Mouse (Mus musculus) megakaryocyte-erythroid progenitor cell, adult 5-6 weeks (primary cell): ENCODE data around the gene Nsmce1. TPM values are rescaled to one million over a fixed set of nuclear protein-coding genes. Genes with fewer than 3 reads are reported as not detected.

ENCODE experiments used
- ATAC-seq: replicated peaks from 2 replicates; pipeline ENCODE4 v1.8.0; 2016; ENCODE audit warnings: mild to moderate bottlenecking, inconsistent platforms; ENCODE audit not compliant: severe bottlenecking, poor library complexity, low FRiP score, low TSS enrichment
- total RNA-seq, 2 experiments: library from RNA; stranded (forward) in 1 of 2; stranded (reverse) in 1 of 2; fragments of 200-1000, 215-1000 nt in 1 of 2; fragments of >200 nt in 1 of 2; fragmentation: Nextera tagmentation in 1 of 2; gene quantifications; 2 replicates each; pipeline ENCODE4 v1.2.3; 2014 to 2017

Nsmce1 gene
- total RNA-seq, 2 experiments from 2014 or later = 55.4 to 68.4 TPM

- ATAC-seq = no peak
Observed at GRCm38 (mm10) chr7:125495864-125496440, 4.6 kb upstream of the Nsmce1 start.

DNA sequence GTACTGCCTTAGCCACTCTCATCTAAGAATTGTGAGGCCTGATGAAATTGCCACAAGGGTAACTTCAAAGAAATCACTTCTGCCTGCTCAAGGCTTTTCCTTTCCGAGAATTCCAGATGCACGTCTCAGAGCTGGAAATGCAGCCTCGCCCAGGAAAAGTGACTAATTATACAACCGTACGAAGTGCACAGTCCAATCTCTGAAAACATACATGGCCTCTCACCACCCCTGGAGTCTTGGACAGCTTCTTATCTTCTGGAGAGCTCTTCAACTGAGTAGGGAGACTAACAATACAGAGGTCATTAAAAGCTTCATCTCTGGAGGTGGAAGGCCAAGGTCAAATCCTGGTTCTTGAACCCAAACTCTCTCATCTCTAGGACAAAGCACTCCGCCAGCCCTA, 1.2 kb upstream of the Nsmce1 start:
- ATAC-seq = no peak

GRCm38 (mm10) chr7:125491760-125492159, 364 bp upstream of the Nsmce1 start:
- no peak; the same call in none of the 2 replicates for ATAC-seq

GRCm38 (mm10) chr7:125489636-125490035, 1.8 kb downstream of the Nsmce1 start:
- no peak for ATAC-seq

DNA sequence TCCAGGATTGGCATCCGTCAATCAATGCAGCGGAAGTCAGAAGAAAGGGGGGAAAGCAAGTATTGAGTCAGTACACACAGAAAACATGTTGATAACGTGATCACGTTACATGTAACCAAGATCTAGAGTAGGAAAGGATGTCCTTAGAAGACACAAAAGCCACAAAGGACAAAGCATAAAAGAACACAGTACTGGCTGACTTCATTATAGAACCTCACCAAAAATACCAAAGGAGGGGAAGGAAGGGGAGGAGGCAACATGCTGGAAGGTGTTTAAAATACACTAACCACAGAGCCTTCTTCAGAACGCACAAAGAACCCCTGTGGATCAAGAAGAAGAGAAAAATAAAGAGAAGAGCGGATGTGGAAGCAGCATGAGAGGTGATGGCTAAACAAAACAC, 2.7 kb downstream of the Nsmce1 start:
- ATAC-seq = no peak

- no peak for ATAC-seq
Observed at GRCm38 (mm10) chr7:125487126-125487525, 4.3 kb downstream of the Nsmce1 start.

- ATAC-seq = no peak
Observed at GRCm38 (mm10) chr7:125486121-125486630, 5.2 kb downstream of the Nsmce1 start.

DNA sequence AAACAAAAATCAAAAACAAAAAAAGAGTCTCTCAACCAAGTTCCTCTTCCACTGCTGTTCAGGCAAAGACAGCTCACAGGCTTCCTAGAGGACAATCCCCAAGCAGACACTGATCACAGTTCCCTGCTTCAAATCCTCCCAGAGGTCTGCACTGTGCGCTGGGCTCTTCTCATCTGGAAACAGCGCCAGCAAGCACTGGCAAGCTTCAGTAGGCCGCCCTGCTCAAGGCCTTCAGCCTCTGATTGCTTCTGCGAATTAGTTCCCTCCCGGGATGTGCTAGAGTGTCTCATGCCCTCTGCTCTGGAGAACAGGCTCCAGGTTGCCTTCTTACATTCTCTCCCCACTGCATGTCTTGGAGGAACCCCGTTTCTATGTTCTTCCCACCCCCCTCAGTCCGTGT, 6.6 kb downstream of the Nsmce1 start:
- ATAC-seq = no peak

GRCm38 (mm10) chr7:125482886-125483285, 8.5 kb downstream of the Nsmce1 start:
- no peak for ATAC-seq

DNA sequence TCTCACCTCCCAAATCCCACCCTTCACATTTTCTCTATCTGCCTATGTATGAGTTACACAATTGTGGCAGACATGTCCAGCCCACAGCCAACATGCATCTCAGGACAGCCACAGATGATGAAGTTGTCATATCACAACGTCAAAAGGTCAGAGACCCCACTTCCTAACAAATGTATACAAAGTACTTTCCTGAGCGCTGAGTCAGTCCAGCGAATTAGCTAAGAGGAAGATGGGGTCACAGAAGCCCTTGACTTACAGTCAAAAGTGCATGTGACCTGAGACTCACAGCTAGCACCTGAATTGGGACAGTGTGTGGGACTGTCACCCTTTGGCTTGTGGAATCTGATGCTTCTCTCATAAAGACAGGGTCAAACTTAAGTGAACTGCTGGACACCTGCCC, 9.1 kb downstream of the Nsmce1 start:
- ATAC-seq = no peak

DNA sequence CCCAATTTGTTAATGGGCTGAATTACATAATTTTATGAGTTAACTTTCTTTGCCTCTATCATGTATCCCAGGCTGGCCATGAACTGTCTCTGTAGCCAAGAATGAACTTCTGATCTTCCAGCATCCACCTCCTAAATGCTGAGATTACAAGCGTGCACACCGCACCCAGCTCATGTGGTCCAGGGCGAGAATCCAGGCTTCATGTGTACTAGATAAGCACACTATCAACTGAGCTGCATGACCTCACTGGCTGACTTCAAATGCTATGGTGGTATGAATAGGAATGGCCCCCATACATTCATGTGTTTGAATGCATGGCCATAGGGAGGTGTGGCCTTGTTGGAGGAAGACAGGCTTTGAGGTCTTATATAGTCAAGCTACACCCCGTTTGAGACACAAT, 10.9 kb downstream of the Nsmce1 start:
- peak; percentile 81 for ATAC-seq

DNA sequence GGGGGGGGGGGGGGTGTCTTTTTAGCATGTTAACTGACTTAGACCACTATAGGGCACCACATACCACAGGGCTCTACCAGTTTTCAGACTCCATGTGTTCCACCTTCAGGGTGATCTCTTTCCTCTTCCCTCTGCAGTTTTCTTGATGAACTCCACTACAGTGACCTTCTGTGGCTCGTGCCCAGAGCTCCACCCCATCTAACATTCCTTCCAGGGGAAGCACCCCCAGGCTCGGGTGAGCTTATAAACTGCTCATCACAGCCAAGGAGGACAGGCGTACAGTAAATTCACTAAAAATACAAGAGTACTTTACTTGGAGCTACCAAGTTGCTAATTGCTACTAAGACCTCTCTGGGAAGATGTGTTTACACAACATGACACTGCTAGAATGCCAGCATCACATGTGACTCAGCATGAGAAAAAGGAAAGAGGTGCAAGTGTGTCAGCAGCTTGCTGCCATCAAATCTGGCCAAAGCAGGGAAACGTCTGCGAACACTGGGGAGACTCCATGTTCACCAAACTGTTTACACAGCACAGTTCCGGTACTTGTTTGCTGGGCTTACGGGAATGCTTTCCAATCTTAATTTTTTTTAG, 12.9 kb downstream of the Nsmce1 start:
- ATAC-seq = no peak

GRCm38 (mm10) chr7:125475601-125476251, 15.7 kb downstream of the Nsmce1 start:
- no peak for ATAC-seq

GRCm38 (mm10) chr7:125474535-125474934, 16.9 kb downstream of the Nsmce1 start:
- ATAC-seq = no peak

- ATAC-seq = peak; percentile 81
Observed at GRCm38 (mm10) chr7:125471991-125472741, 19.2 kb downstream of the Nsmce1 start.

DNA sequence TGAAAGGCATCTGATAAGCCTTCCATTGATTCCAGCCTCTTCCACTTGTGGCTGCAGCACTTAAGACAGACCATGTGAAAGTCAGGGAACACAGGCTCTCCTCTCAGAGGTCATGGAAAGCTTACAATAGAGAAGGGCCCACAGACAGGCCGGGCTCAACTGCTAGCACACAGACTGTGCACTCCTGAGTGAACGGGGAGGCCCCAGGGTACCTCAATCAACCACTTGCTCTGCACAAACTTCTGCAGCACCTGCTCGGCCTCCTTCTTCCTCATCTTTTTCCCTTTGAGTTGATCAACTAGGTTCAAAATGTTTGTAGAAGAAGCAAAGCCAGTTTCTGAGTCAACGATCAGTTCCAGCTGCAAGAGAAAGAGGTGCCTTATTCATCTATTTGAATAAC, 20.5 kb downstream of the Nsmce1 start:
- no peak for ATAC-seq

- peak; percentile 51 for ATAC-seq
Observed at GRCm38 (mm10) chr7:125469937-125470336, 21.5 kb downstream of the Nsmce1 start.

DNA sequence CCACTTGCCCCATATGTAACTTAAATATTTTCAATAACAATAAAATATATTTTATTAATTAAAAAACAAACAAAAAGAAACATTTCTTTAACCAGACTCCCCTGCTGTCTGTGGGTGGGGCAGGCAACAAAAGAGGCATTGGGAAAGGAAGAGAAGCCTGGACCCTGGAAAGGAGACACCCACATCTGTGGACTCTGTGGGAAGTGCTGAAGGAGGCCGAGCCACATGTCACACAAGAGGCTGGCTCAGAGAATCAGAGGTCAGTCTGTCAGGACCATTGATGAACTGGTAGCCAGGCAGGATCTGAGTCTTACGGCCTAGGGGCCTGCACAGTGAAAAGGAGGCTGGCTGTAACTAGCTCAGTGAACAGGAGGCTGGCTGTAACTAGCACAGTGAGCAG, 29.2 kb downstream of the Nsmce1 start:
- no peak for ATAC-seq

DNA sequence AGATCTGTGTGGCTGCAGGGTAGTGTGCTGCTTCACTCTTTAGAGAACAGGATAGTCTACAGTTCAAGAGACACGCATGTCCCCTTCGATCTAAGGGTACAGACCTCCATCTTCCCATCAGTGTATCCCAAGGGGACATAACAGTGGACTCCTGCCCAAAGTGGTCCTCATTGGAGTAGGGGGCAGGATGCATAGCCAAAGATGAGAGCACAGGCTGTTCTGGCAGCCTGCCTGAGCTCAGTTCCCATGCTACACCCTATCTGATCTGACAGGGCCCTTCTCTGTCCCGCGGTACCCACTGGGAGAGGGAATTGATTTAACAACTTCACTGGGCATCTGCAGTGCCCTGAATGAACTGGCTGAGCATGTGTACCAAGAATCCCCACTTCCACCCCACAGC, 37.7 kb downstream of the Nsmce1 start:
- ATAC-seq = no peak

DNA sequence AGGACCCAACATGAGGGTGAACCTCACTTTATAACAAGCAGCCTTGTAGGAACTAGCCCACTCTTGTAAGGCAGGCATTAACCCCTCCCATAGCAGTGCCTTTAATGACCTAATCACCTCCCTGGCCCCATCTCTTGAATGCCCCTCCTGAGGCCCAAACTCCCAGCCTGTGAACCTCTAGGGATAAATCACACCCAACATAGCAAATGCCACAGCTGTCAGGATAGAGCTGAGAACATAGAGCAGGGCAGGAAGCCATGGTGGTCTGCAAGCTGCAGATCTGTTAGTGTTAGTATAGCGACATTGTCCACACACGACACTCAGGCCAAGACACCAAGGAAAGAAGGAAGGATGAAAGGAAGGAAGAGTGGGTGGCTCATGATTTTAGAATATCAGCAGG, 40.3 kb downstream of the Nsmce1 start:
- no peak for ATAC-seq
